Mouse (Mus musculus) ovary, adult 18-20 months (tissue): ENCODE results near the gene Sdad1.

Source experiments
- DNase-seq: peaks from one replicate; pipeline ENCODE4 v3.0.0; 2022; ENCODE audit warnings: low spot score, mixed read lengths

Gene Sdad1

DNA sequence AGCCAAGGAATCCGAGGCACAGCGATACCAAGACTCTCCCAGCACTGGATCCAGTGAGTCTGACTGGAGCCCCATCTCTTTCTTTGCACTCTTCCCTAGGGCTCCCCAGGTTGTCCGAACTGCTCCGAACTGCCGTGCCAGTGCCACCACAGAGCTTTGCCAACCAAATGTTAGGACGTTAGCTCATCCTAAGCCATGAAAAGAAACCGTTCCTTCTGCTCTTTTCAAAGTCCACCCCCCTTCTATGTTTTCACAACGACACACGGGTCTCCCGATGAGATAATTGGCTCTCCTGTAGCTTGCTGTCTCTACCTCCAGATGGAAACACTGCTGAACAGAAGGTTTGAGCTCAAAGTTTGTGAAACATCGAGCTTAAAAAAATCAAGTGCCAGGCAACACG lies 69.5 kb downstream of the Sdad1 start:
- DNase-seq: no peak

DNA sequence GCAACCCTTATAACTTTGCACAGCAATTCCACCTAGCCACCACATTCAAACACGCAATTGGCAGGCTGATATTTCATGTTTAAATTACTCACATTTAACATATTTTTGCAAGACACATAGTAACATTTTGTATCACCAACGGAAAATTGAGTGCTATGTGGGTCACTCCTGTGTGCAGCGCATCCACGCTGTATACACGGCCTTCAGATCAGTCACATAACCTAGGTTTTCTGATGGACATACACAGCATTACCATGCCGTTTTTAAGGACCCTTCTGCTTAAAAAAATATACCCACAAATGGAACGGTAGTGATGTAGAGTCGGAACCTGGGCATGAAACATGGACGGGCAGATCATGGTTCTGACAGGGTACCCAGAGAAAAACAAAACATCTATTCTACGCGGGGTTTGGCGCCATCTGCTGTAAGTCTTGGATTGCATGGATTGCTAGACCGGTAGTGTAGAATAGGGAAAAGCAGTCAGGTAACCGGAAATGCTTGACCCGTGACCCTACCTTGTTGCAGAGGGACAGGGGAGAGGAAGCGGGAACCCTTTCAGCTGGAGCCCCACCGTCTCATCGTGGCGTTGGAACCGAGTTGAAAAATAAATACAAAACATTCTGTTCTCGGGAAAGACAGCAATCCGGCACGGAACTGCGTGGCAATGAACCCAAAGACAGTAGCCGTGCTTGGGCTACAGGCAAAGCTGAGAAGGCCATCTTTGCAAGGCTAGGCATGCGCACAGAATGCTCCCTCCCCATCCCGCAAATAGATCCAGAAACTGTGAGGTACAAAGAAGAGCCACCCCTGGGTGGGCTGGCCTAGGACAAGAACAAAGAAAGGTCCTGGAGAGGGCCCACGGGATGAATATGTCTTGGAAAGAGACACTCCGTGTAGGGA lies 70.7 kb downstream of the Sdad1 start:
- DNase-seq: peak; percentile 28

DNA sequence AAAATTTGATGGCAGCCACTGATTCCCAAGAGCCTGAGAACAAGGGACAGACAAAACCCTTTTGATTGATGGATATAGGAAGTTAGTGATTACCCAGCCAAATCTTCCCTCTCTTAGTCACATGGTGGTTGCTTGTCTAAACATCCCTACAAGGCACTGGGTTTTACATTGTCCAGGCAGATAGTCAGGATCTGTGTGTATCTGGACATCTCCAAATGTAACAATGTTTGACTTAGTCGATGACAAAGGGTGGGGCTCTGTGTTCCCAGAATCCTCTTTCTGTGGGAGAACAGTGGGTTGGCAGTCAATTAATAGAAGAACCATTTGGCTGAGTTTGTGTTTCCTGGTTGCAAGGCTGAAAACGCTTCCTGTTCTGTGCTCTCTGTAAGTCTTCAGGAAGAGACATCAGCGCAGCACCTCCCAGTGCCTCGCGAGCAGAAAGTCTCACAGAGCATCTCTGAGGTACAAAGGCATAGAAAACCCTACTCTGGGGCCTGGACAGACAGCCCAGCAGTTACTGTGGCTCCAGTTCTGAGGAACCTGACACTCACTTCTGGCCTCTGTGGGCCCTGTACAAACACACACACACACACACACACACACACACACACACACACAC lies 75.2 kb downstream of the Sdad1 start:
- DNase-seq: no peak
